Mouse (Mus musculus) kidney, adult 11 months (tissue): ENCODE results near the gene Wdr61.
A peak's percentile ranks its signal among the peaks of the same experiment; 100 is the strongest.
"Not testable (repeated sequence)": the region's sequence is repeated elsewhere in the genome, so short reads cannot be mapped to it uniquely, and the experiment has no call there.

ENCODE experiments used
- DNase-seq: peaks from one replicate; pipeline ENCODE4 v3.0.0; 2022

Gene Wdr61

GRCm38 (mm10) chr9:54722596-54722995 is 11.7 kb downstream of the Wdr61 start:
- no peak for DNase-seq

- DNase-seq = no peak
Observed at GRCm38 (mm10) chr9:54722156-54722555, 12.2 kb downstream of the Wdr61 start.

GRCm38 (mm10) chr9:54717527-54717926 is 16.8 kb downstream of the Wdr61 start:
- DNase-seq = no peak

GRCm38 (mm10) chr9:54715776-54716175 is 18.5 kb downstream of the Wdr61 start:
- DNase-seq = peak; percentile 33

GRCm38 (mm10) chr9:54708085-54708484 is 26.2 kb downstream of the Wdr61 start:
- DNase-seq = no peak

- no peak for DNase-seq
Observed at GRCm38 (mm10) chr9:54707288-54707999, 26.9 kb downstream of the Wdr61 start.

GRCm38 (mm10) chr9:54705561-54705960 is 28.8 kb downstream of the Wdr61 start:
- DNase-seq = no peak

GRCm38 (mm10) chr9:54704361-54704760 is 30.0 kb downstream of the Wdr61 start:
- DNase-seq = no peak

- DNase-seq = no peak
Observed at GRCm38 (mm10) chr9:54702581-54702980, 31.7 kb downstream of the Wdr61 start.

- DNase-seq = no peak
Observed at GRCm38 (mm10) chr9:54700746-54701145, 33.6 kb downstream of the Wdr61 start.

GRCm38 (mm10) chr9:54700174-54700475 is 34.2 kb downstream of the Wdr61 start:
- DNase-seq = peak; percentile 15

- peak; percentile 70 for DNase-seq
Observed at GRCm38 (mm10) chr9:54699345-54700173, 34.8 kb downstream of the Wdr61 start.

GRCm38 (mm10) chr9:54699087-54699344 is 35.3 kb downstream of the Wdr61 start:
- no peak for DNase-seq

GRCm38 (mm10) chr9:54698318-54699086 is 35.8 kb downstream of the Wdr61 start, which contains the start of gene Dnaja4:
Dnaja4 (plus strand) TSS chr9:54698873.
- DNase-seq = no peak

- not testable (repeated sequence) for DNase-seq
Observed at GRCm38 (mm10) chr9:54691241-54691805, 43.0 kb downstream of the Wdr61 start.

- not testable (repeated sequence) for DNase-seq
Observed at GRCm38 (mm10) chr9:54690697-54691096, 43.6 kb downstream of the Wdr61 start.

GRCm38 (mm10) chr9:54689446-54689845 is 44.9 kb downstream of the Wdr61 start:
- no peak for DNase-seq

GRCm38 (mm10) chr9:54687246-54688236 is 46.8 kb downstream of the Wdr61 start:
- DNase-seq = peak; percentile 14

GRCm38 (mm10) chr9:54683814-54684605 is 50.3 kb downstream of the Wdr61 start:
- DNase-seq = no peak

GRCm38 (mm10) chr9:54682846-54683245 is 51.5 kb downstream of the Wdr61 start:
- no peak for DNase-seq

- DNase-seq = peak; percentile 48
Observed at GRCm38 (mm10) chr9:54676531-54676986, 57.8 kb downstream of the Wdr61 start.
